Mouse (Mus musculus) CD4-positive, CD25-positive, alpha-beta regulatory T cell, adult 9 weeks (primary cell): Measurements from ENCODE around the gene Tmem201. TPM values are rescaled to one million over a fixed set of nuclear protein-coding genes. Genes with fewer than 3 reads are reported as not detected.

ENCODE experiments used
- polyA plus RNA-seq: library from polyadenylated mRNA; unstranded; fragments of 100-300 nt; shearing (Covaris generic); gene quantifications from one replicate; pipeline ENCODE4 v1.2.1, GENCODE M21; 2017

The Tmem201 gene
- polyA plus RNA-seq, result 6.5 TPM

DNA sequence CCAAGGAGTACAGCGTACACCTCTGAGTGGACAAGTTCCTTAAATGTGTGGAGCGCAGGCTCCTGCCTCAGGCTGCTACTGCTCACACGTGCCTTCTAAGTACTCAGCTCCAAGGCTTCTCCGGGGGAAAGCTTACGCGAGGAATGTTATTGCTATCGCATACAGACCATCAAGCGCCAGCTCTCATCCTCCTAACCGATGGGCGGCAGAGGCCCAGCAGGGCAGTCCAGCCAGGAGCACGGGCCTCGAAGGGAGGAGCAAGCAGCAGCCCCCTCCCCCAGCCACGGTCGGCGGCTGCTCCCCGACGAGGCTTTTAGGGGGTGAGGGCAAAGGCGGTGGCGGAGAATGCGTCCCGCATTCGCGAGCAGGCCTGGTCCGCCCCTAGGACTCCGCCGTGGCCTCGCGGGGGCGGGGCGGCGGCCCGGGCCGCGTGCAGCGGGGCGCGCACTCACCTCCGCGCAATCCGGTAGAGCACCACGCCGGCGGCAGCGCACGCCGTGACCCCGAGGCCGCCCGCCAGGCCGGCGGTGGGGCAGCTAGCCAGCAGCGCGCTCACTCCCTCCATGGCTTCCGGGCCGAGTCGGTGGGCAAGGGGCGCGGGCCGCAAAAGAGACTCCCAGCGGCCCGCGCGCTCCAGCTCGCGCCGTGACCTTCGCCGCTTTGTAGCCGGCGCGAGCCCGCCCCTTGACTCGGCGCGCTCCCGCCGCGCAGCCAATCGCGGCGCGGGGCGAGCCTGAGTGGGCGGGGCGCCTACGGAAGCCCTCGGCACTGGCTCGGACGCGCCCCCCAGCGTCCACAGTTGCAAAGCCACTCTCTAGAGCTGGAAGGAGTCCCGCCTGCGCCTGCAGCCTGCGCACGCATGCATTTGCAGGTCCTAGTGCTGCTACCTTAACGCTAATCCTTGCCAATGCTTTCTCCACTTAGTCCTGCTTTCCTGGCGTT lies at the start of gene Tmem201:
Gene Tmem201 (minus strand): TSS at position 662 of the 942 bp plus-strand sequence.

DNA sequence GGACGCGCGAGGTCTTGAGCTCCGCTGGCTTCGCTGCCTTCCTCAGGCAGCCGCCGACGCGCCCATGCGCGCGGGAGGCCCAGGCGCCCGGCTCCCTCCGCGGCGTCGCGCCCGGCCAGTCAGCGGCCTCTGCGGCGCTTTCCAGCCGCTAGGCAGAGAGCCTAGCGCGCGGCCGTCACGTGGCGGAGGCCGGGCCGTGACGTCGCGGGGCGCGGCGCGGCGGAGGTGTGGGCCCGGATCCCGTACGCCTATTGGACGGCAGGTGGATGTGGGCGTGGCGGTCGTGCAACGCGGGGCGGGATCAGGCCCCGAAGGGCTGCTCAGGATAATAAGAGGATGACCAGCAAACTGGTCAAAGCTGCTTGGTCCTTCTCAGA lies 36.2 kb upstream of the Tmem201 start, which contains the start of gene Slc25a33:
Gene Slc25a33 (minus strand): TSS at position 184 of the 377 bp plus-strand sequence.

DNA sequence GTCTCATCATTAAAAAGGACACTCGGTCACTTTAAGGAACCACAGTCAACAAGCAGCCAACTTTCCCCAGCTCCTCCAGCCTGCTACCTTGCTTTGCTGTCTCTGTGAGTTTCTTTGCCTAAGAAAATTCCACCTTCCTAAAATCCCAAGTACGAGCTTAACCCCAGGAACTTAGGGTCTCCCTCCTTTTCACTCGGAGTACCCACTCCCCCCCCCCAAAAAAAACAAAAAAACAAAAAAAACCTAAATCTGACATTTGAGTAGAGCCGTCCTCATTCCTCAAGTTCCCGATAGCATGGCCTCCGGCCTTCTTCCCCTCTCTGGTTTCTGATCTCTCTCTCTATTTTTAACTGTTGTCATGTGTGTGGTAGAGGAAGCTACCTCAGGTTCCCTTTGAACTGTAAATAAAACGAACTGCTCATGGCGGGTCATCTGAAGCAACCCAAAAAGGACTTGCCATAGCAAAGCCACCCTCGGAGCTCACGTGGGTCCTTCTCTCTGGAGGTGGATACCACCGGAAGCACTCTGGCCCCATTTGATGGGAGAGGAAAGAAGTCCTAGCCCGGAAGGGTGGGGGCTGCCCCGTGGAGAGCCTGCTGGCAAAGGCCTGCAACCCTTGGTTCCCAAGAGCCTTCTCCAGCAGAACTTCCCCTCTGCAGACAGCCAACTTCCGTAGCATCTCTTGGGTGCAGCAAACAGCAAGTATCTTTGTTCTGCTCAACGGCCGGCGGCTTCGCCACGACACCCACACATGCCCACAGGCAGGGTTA lies 35.4 kb downstream of the Tmem201 start, which contains the start of gene Pik3cd:
Gene Pik3cd (minus strand): TSS at position 362 of the 770 bp plus-strand sequence.

Other genes with a start within 250 kb of the Tmem201 start
- 0.19 TPM for gene Ctnnbip1, start 219.8 kb downstream of the Tmem201 start, polyA plus RNA-seq
- 2.9 TPM for gene Clstn1, start 151.6 kb downstream of the Tmem201 start, polyA plus RNA-seq
- gene Pik3cd, start 35.5 kb downstream of the Tmem201 start, polyA plus RNA-seq, result 414 TPM
- gene Slc25a33, start 36.2 kb upstream of the Tmem201 start, polyA plus RNA-seq, result 3.9 TPM
- 6.2 TPM for gene Spsb1, start 217.0 kb upstream of the Tmem201 start, polyA plus RNA-seq